Mouse (Mus musculus): ENCODE measurements around the gene Cds1. TPM values are rescaled to one million over a fixed set of nuclear protein-coding genes. Genes with fewer than 3 reads are reported as not detected.
A peak's percentile ranks its signal among the peaks of the same experiment; 100 is the strongest.

Cds1 gene
- 78.8 and 101 TPM in 2 replicates for polyA plus RNA-seq (2012; rRNA removed)

GRCm38 (mm10) chr5:101764554-101765347 lies at the start of gene Cds1:
Gene Cds1, plus strand, starts transcription at chr5:101765130.
- peak; percentile 88 for DNase-seq (ENCODE audit: low spot score)

- no peak for DNase-seq (ENCODE audit: low spot score)
Observed at GRCm38 (mm10) chr5:101724216-101724615, 40.7 kb upstream of the Cds1 start.

GRCm38 (mm10) chr5:101724756-101725155 lies 40.2 kb upstream of the Cds1 start:
- no peak for DNase-seq (ENCODE audit: low spot score)

- DNase-seq (ENCODE audit: low spot score): no peak
Observed at GRCm38 (mm10) chr5:101725703-101726102, 39.2 kb upstream of the Cds1 start.

GRCm38 (mm10) chr5:101726371-101726770 lies 38.6 kb upstream of the Cds1 start:
- DNase-seq (ENCODE audit: low spot score): peak; percentile 38

- DNase-seq (ENCODE audit: low spot score): no peak
Observed at GRCm38 (mm10) chr5:101728304-101728905, 36.5 kb upstream of the Cds1 start.

- no peak for DNase-seq (ENCODE audit: low spot score)
Observed at GRCm38 (mm10) chr5:101737341-101737740, 27.6 kb upstream of the Cds1 start.

GRCm38 (mm10) chr5:101740471-101741223 lies 24.3 kb upstream of the Cds1 start:
- DNase-seq (ENCODE audit: low spot score): no peak

- DNase-seq (ENCODE audit: low spot score): no peak
Observed at GRCm38 (mm10) chr5:101741224-101741591, 23.7 kb upstream of the Cds1 start.

- DNase-seq (ENCODE audit: low spot score): no peak
Observed at GRCm38 (mm10) chr5:101742014-101742413, 22.9 kb upstream of the Cds1 start.

- DNase-seq (ENCODE audit: low spot score): no peak
Observed at GRCm38 (mm10) chr5:101742425-101742824, 22.5 kb upstream of the Cds1 start.

- DNase-seq (ENCODE audit: low spot score): no peak
Observed at GRCm38 (mm10) chr5:101744886-101745285, 20.0 kb upstream of the Cds1 start.

GRCm38 (mm10) chr5:101753680-101754079 lies 11.2 kb upstream of the Cds1 start:
- no peak for DNase-seq (ENCODE audit: low spot score)

- DNase-seq (ENCODE audit: low spot score): no peak
Observed at GRCm38 (mm10) chr5:101757669-101758068, 7.3 kb upstream of the Cds1 start.

GRCm38 (mm10) chr5:101761685-101762084 lies 3.2 kb upstream of the Cds1 start:
- DNase-seq (ENCODE audit: low spot score): no peak

GRCm38 (mm10) chr5:101763571-101763970 lies 1.4 kb upstream of the Cds1 start:
- no peak for DNase-seq (ENCODE audit: low spot score)

GRCm38 (mm10) chr5:101765390-101765901 lies 516 bp downstream of the Cds1 start:
- peak; percentile 55 for DNase-seq (ENCODE audit: low spot score)

- no peak for DNase-seq (ENCODE audit: low spot score)
Observed at GRCm38 (mm10) chr5:101766248-101766647, 1.3 kb downstream of the Cds1 start.

- no peak for DNase-seq (ENCODE audit: low spot score)
Observed at GRCm38 (mm10) chr5:101767086-101767485, 2.2 kb downstream of the Cds1 start.

GRCm38 (mm10) chr5:101767486-101767885 lies 2.6 kb downstream of the Cds1 start:
- no peak for DNase-seq (ENCODE audit: low spot score)

- no peak for DNase-seq (ENCODE audit: low spot score)
Observed at GRCm38 (mm10) chr5:101768558-101768957, 3.6 kb downstream of the Cds1 start.

GRCm38 (mm10) chr5:101772621-101773020 lies 7.7 kb downstream of the Cds1 start:
- DNase-seq (ENCODE audit: low spot score): no peak
